Mouse (Mus musculus): Measurements from ENCODE around the gene Olfr235. TPM values are rescaled to one million over a fixed set of nuclear protein-coding genes. Genes with fewer than 3 reads are reported as not detected.
"Not testable (repeated sequence)": the region's sequence is repeated elsewhere in the genome, so short reads cannot be mapped to it uniquely, and the experiment has no call there.

The Olfr235 gene
- not detected in 2 replicates for total RNA-seq (2014; rRNA removed)
- not detected in 2 replicates for polyA plus RNA-seq (2012; rRNA removed)

DNA sequence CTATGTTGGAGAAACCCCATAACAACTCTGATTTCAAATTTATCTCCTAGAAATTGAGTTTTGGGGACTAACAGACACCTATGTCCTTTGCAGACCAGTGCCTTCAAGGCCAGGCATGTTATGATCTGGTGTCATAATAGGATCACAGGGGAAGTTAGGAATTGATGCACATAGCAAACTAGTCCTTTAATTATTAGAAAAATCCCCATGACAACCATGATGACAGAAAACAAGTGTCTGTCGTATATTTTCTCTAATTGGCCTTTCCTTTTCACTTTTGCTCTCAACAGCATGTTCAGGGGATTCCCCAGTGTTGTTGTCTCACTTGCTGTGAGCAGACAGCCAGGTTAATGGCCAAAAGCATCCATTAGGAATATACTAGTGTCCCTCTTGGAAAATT, at the start of gene Olfr235:
TSS of gene Olfr235 (plus strand) at position 301 of the 400 bp plus-strand sequence.
- 53% methylated on average over 1 of the region's 1 CpGs for WGBS
- Histone ChIP-seq H3K4me3 (ENCODE audit: insufficient read depth, low read depth, low read length) (no peak within 1 kb of the TSS), H3K9ac (ENCODE audit: low read depth, low read length) (no peak within 1 kb of the TSS), H3K27ac (replicated peaks; ENCODE audit: insufficient read depth, low read depth, low read length) (no peak within 1 kb of the TSS), H3K4me1 (ENCODE audit: control insufficient read depth, insufficient read depth, low read length) (no peaks in the 10 kb centered on the region), H3K79me2 (ENCODE audit: control insufficient read depth, insufficient read depth, low read length) (no peaks in the 10 kb centered on the region), H3K36me3 (ENCODE audit: control insufficient read depth, insufficient read depth, low read length) (no peaks in the 10 kb centered on the region), H3K27me3 (ENCODE audit: control insufficient read depth, insufficient read depth, low read length) (no peaks in the 10 kb centered on the region)
- no peak for DNase-seq (ENCODE audit: extremely low read depth, low read depth, low spot score)
- TF ChIP-seq CTCF (IDR thresholded peaks at IDR 0.05; ENCODE audit: low read depth, low read length) (no peak), POLR2A (IDR thresholded peaks at IDR 0.05; ENCODE audit: extremely low read depth, insufficient read depth, low read length) (no peak)

DNA sequence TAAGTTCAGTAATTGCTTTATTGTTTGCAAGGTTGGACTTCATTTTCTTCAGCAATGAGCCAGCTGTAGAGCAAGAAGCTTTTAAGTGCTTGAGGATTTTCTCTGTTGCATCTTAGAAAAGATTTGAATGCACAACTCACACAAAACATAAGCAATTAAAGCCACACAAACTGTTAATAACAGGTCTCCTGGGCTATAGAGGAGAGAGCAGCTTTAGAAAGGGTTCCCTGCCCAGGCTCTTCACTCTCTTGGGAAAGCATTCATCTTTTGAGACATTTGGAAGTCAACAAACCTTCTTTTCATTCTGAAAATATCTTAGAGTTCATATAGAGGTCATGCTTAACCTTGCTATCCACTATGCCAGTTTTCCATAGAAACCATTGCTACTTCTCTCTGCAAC, 28.3 kb upstream of the Olfr235 start, which contains the start of gene Olfr1432:
TSS of gene Olfr1432 (minus strand) at position 101 of the 400 bp plus-strand sequence.
- H3K79me2 ChIP-seq (ENCODE audit: control insufficient read depth, insufficient read depth, low read length); H3K9ac ChIP-seq (ENCODE audit: low read depth, low read length); H3K4me3 ChIP-seq (ENCODE audit: insufficient read depth, low read depth, low read length); H3K27me3 ChIP-seq (ENCODE audit: control insufficient read depth, insufficient read depth, low read length); H3K36me3 ChIP-seq (ENCODE audit: control insufficient read depth, insufficient read depth, low read length); H3K4me1 ChIP-seq (ENCODE audit: control insufficient read depth, insufficient read depth, low read length); H3K27ac ChIP-seq (replicated peaks; ENCODE audit: insufficient read depth, low read depth, low read length); DNase-seq (ENCODE audit: extremely low read depth, low read depth, low spot score): not testable (repeated sequence)

- DNase-seq (ENCODE audit: extremely low read depth, low read depth, low spot score) = no peak
- Histone ChIP-seq H3K4me1 (ENCODE audit: control insufficient read depth, insufficient read depth, low read length) (no peaks in the 10 kb centered on the region), H3K9ac (ENCODE audit: low read depth, low read length) (no peak within 1 kb of the TSS), H3K27ac (replicated peaks; ENCODE audit: insufficient read depth, low read depth, low read length) (no peak within 1 kb of the TSS), H3K79me2 (ENCODE audit: control insufficient read depth, insufficient read depth, low read length) (no peaks in the 10 kb centered on the region), H3K4me3 (ENCODE audit: insufficient read depth, low read depth, low read length) (no peak within 1 kb of the TSS), H3K27me3 (ENCODE audit: control insufficient read depth, insufficient read depth, low read length) (no peaks in the 10 kb centered on the region), H3K36me3 (ENCODE audit: control insufficient read depth, insufficient read depth, low read length) (no peaks in the 10 kb centered on the region)
- WGBS = 85% methylated on average over 1 of the region's 1 CpGs
- no peak for TF ChIP-seq CTCF (IDR thresholded peaks at IDR 0.05; ENCODE audit: low read depth, low read length)
- TF ChIP-seq POLR2A (IDR thresholded peaks at IDR 0.05; ENCODE audit: extremely low read depth, insufficient read depth, low read length) = no peak
These were observed 19.3 kb upstream of the Olfr235 start, which contains the start of gene Olfr262 for GRCm38 (mm10) chr19:12241559-12241958. TSS of gene Olfr262 (minus strand) at chr19:12241659.

- Histone ChIP-seq H3K27me3 (ENCODE audit: control insufficient read depth, insufficient read depth, low read length) (no peaks in the 10 kb centered on the region), H3K27ac (replicated peaks; ENCODE audit: insufficient read depth, low read depth, low read length) (no peak within 1 kb of the TSS), H3K4me3 (ENCODE audit: insufficient read depth, low read depth, low read length) (no peak within 1 kb of the TSS), H3K9ac (ENCODE audit: low read depth, low read length) (no peak within 1 kb of the TSS), H3K4me1 (ENCODE audit: control insufficient read depth, insufficient read depth, low read length) (no peaks in the 10 kb centered on the region), H3K36me3 (ENCODE audit: control insufficient read depth, insufficient read depth, low read length) (no peaks in the 10 kb centered on the region), H3K79me2 (ENCODE audit: control insufficient read depth, insufficient read depth, low read length) (no peaks in the 10 kb centered on the region)
- no peak for DNase-seq (ENCODE audit: extremely low read depth, low read depth, low spot score)
- no peak for TF ChIP-seq CTCF (IDR thresholded peaks at IDR 0.05; ENCODE audit: low read depth, low read length)
- TF ChIP-seq POLR2A (IDR thresholded peaks at IDR 0.05; ENCODE audit: extremely low read depth, insufficient read depth, low read length) = no peak
- 65% methylated on average over 2 of the region's 2 CpGs for WGBS
These were observed 18.7 kb downstream of the Olfr235 start, which contains the start of gene Olfr1434 for GRCm38 (mm10) chr19:12279554-12279953. TSS of gene Olfr1434 (plus strand) at chr19:12279854.

- Histone ChIP-seq H3K27ac (replicated peaks; ENCODE audit: insufficient read depth, low read depth, low read length) (no peak overlapping the region), H3K4me1 (ENCODE audit: control insufficient read depth, insufficient read depth, low read length) (no peaks in the 10 kb centered on the region), H3K27me3 (ENCODE audit: control insufficient read depth, insufficient read depth, low read length) (no peaks in the 10 kb centered on the region), H3K9ac (ENCODE audit: low read depth, low read length) (no peak overlapping the region), H3K79me2 (ENCODE audit: control insufficient read depth, insufficient read depth, low read length) (no peaks in the 10 kb centered on the region), H3K4me3 (ENCODE audit: insufficient read depth, low read depth, low read length) (no peak overlapping the region), H3K36me3 (ENCODE audit: control insufficient read depth, insufficient read depth, low read length) (no peaks in the 10 kb centered on the region)
- no peak for TF ChIP-seq POLR2A (IDR thresholded peaks at IDR 0.05; ENCODE audit: extremely low read depth, insufficient read depth, low read length)
- TF ChIP-seq CTCF (IDR thresholded peaks at IDR 0.05; ENCODE audit: low read depth, low read length) = no peak
- DNase-seq (ENCODE audit: extremely low read depth, low read depth, low spot score) = no peak
These were observed 32.1 kb downstream of the Olfr235 start for GRCm38 (mm10) chr19:12292979-12293378.

DNA sequence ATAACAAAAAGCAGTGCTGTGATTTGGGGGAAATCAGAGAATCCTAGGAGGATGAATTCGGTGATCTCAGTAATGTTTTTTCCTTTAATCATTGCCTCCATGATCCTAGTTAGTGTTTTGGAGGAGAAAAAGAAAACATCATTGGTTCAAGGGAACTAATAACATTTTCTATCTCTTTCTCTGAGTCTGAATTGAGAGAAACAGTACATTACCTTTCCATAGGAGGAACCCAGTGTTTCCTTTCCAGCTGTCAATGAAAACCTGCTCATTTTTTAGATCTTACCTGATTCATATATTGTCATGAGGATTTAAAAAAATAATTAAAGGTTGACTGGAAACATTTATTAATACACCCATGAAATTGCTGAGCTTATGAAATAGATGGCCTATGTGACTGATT, 38.2 kb downstream of the Olfr235 start, which contains the start of gene Olfr1436:
TSS of gene Olfr1436 (minus strand) at position 101 of the 400 bp plus-strand sequence.
- WGBS = 76% methylated on average over 1 of the region's 1 CpGs
- DNase-seq (ENCODE audit: extremely low read depth, low read depth, low spot score); H3K27ac ChIP-seq (replicated peaks; ENCODE audit: insufficient read depth, low read depth, low read length); H3K4me3 ChIP-seq (ENCODE audit: insufficient read depth, low read depth, low read length); H3K9ac ChIP-seq (ENCODE audit: low read depth, low read length); H3K4me1 ChIP-seq (ENCODE audit: control insufficient read depth, insufficient read depth, low read length); H3K27me3 ChIP-seq (ENCODE audit: control insufficient read depth, insufficient read depth, low read length); H3K79me2 ChIP-seq (ENCODE audit: control insufficient read depth, insufficient read depth, low read length); H3K36me3 ChIP-seq (ENCODE audit: control insufficient read depth, insufficient read depth, low read length): not testable (repeated sequence)

Other genes with a start within 250 kb of the Olfr235 start
- not detected in 2 replicates for gene Olfr1423, start 219.7 kb upstream of the Olfr235 start, total RNA-seq (2014; rRNA removed)
- gene Olfr1423, start 219.7 kb upstream of the Olfr235 start, polyA plus RNA-seq (2012; rRNA removed) = not detected in 2 replicates
- gene Olfr1424, start 198.3 kb upstream of the Olfr235 start, total RNA-seq (2014; rRNA removed) = not detected in 2 replicates
- gene Olfr1424, start 198.3 kb upstream of the Olfr235 start, polyA plus RNA-seq (2012; rRNA removed) = not detected in 2 replicates
- not detected in 2 replicates for gene Olfr1425, start 183.3 kb upstream of the Olfr235 start, total RNA-seq (2014; rRNA removed)
- not detected in 2 replicates for gene Olfr1425, start 183.3 kb upstream of the Olfr235 start, polyA plus RNA-seq (2012; rRNA removed)
- not detected in 2 replicates for gene Olfr1426, start 169.0 kb upstream of the Olfr235 start, total RNA-seq (2014; rRNA removed)
- not detected in 2 replicates for gene Olfr1426, start 169.0 kb upstream of the Olfr235 start, polyA plus RNA-seq (2012; rRNA removed)
- gene Olfr1427, start 157.7 kb upstream of the Olfr235 start, total RNA-seq (2014; rRNA removed) = not detected in 2 replicates
- gene Olfr1427, start 157.7 kb upstream of the Olfr235 start, polyA plus RNA-seq (2012; rRNA removed) = not detected in 2 replicates
- not detected in 2 replicates for gene Olfr1428, start 145.1 kb upstream of the Olfr235 start, total RNA-seq (2014; rRNA removed)
- gene Olfr1428, start 145.1 kb upstream of the Olfr235 start, polyA plus RNA-seq (2012; rRNA removed) = not detected in 2 replicates
- not detected in 2 replicates for gene Olfr76, start 137.8 kb upstream of the Olfr235 start, total RNA-seq (2014; rRNA removed)
- gene Olfr76, start 137.8 kb upstream of the Olfr235 start, polyA plus RNA-seq (2012; rRNA removed) = not detected in 2 replicates
- not detected in 2 replicates for gene Olfr1555-ps1, start 90.9 kb upstream of the Olfr235 start, total RNA-seq (2014; rRNA removed)
- not detected in 2 replicates for gene Olfr1555-ps1, start 90.9 kb upstream of the Olfr235 start, polyA plus RNA-seq (2012; rRNA removed)
- not detected in 2 replicates for gene Olfr1431, start 60.4 kb upstream of the Olfr235 start, total RNA-seq (2014; rRNA removed)
- gene Olfr1431, start 60.4 kb upstream of the Olfr235 start, polyA plus RNA-seq (2012; rRNA removed) = not detected in 2 replicates
- gene Olfr1432, start 28.4 kb upstream of the Olfr235 start, total RNA-seq (2014; rRNA removed) = not detected in 2 replicates
- gene Olfr1432, start 28.4 kb upstream of the Olfr235 start, polyA plus RNA-seq (2012; rRNA removed) = not detected in 2 replicates
- not detected in 2 replicates for gene Olfr262, start 19.4 kb upstream of the Olfr235 start, total RNA-seq (2014; rRNA removed)
- not detected in 2 replicates for gene Olfr262, start 19.4 kb upstream of the Olfr235 start, polyA plus RNA-seq (2012; rRNA removed)
- not detected in 2 replicates for gene Olfr1434, start 18.8 kb downstream of the Olfr235 start, total RNA-seq (2014; rRNA removed)
- gene Olfr1434, start 18.8 kb downstream of the Olfr235 start, polyA plus RNA-seq (2012; rRNA removed) = not detected in 2 replicates
- gene Olfr1436, start 38.1 kb downstream of the Olfr235 start, total RNA-seq (2014; rRNA removed) = not detected in 2 replicates
- gene Olfr1436, start 38.1 kb downstream of the Olfr235 start, polyA plus RNA-seq (2012; rRNA removed) = not detected in 2 replicates
- gene Olfr1437, start 64.1 kb downstream of the Olfr235 start, total RNA-seq (2014; rRNA removed) = not detected in 2 replicates
- not detected in 2 replicates for gene Olfr1437, start 64.1 kb downstream of the Olfr235 start, polyA plus RNA-seq (2012; rRNA removed)
- not detected in 2 replicates for gene Olfr1438-ps1, start 74.9 kb downstream of the Olfr235 start, total RNA-seq (2014; rRNA removed)
- not detected in 2 replicates for gene Olfr1438-ps1, start 74.9 kb downstream of the Olfr235 start, polyA plus RNA-seq (2012; rRNA removed)
- not detected in 2 replicates for gene Olfr1440, start 126.2 kb downstream of the Olfr235 start, total RNA-seq (2014; rRNA removed)
- not detected in 2 replicates for gene Olfr1440, start 126.2 kb downstream of the Olfr235 start, polyA plus RNA-seq (2012; rRNA removed)
- gene Olfr1441, start 156.4 kb downstream of the Olfr235 start, total RNA-seq (2014; rRNA removed) = not detected in 2 replicates
- not detected in 2 replicates for gene Olfr1441, start 156.4 kb downstream of the Olfr235 start, polyA plus RNA-seq (2012; rRNA removed)
- not detected in 2 replicates for gene Pfpl, start 166.9 kb downstream of the Olfr235 start, total RNA-seq (2014; rRNA removed)
- not detected in 2 replicates for gene Pfpl, start 166.9 kb downstream of the Olfr235 start, polyA plus RNA-seq (2012; rRNA removed)
- gene Mpeg1, start 199.7 kb downstream of the Olfr235 start, total RNA-seq (2014; rRNA removed) = 27.1 and 30.9 TPM in 2 replicates
- 6.1 and 7.4 TPM in 2 replicates for gene Mpeg1, start 199.7 kb downstream of the Olfr235 start, polyA plus RNA-seq (2012; rRNA removed)
- 1.8 and 3.8 TPM in 2 replicates for gene Dtx4, start 240.4 kb downstream of the Olfr235 start, total RNA-seq (2014; rRNA removed)
- 6.5 and 7.2 TPM in 2 replicates for gene Dtx4, start 240.4 kb downstream of the Olfr235 start, polyA plus RNA-seq (2012; rRNA removed)

Measured in liver, adult 2 months (tissue).